Mouse (Mus musculus) CH12.LX (cell line): ENCODE data around the gene Fbln1. TPM values are rescaled to one million over a fixed set of nuclear protein-coding genes. Genes with fewer than 3 reads are reported as not detected.

ENCODE experiments used
- DNase-seq: peaks from one replicate; pipeline ENCODE4 v3.0.0-alpha.2; 2013; ENCODE audit errors: extremely low read depth
- H3K27ac ChIP-seq: 2 replicates; pipeline ENCODE4 v1.5.1; 2012; ENCODE audit warnings: low read depth, mild to moderate bottlenecking, control low read depth, moderate library complexity; ENCODE audit not compliant: insufficient read depth
- H3K27me3 ChIP-seq: replicated peaks from 2 replicates; pipeline ENCODE3; 2012; ENCODE audit warnings: inconsistent platforms
- H3K36me3 ChIP-seq, 2 experiments: replicated peaks in 1 of 2; 2 replicates each; pipeline versions ENCODE3 to v1.6.1; 2012; ENCODE audit warnings: inconsistent platforms in 1 of 2, low read length in 1 of 2, mild to moderate bottlenecking in 1 of 2, mixed read lengths in 1 of 2, moderate library complexity in 1 of 2; ENCODE audit not compliant: control insufficient read depth in 1 of 2, insufficient read depth in 1 of 2
- H3K4me1 ChIP-seq, 2 experiments: 2 replicates each; pipeline ENCODE4 v1.6.1; 2012; ENCODE audit warnings: inconsistent platforms in 1 of 2, moderate library complexity in 1 of 2; ENCODE audit not compliant: insufficient read depth in 2 of 2, control insufficient read depth in 1 of 2
- H3K4me2 ChIP-seq: 2 replicates; pipeline ENCODE4 v1.6.1; 2012; ENCODE audit warnings: low read depth, mild to moderate bottlenecking, control low read depth; ENCODE audit not compliant: poor library complexity, insufficient read depth, severe bottlenecking
- H3K4me3 ChIP-seq, 3 experiments: fragments of 150-350 bp in 1 of 3; sonication (generic) in 1 of 3; replicated peaks in 1 of 3; 2 replicates each; pipeline versions ENCODE3 to v1.5.1; 2011 to 2012; ENCODE audit warnings: low read depth in 2 of 3, low read length in 2 of 3, mild to moderate bottlenecking in 2 of 3, moderate library complexity in 2 of 3, control low read depth in 1 of 3, improper control_type of control experiment in 1 of 3, inconsistent platforms in 1 of 3, mixed read lengths in 1 of 3; ENCODE audit not compliant: poor library complexity in 1 of 3
- H3K79me2 ChIP-seq: replicated peaks from 2 replicates; pipeline ENCODE4 v1.6.1; 2012; ENCODE audit warnings: mild to moderate bottlenecking, moderate library complexity; ENCODE audit not compliant: control insufficient read depth, poor library complexity, insufficient read depth, severe bottlenecking; ENCODE audit errors: extremely low read depth
- H3K9ac ChIP-seq: 2 replicates; pipeline ENCODE4 v1.6.1; 2012; ENCODE audit warnings: low read depth, mild to moderate bottlenecking, control low read depth, moderate library complexity; ENCODE audit not compliant: insufficient read depth
- H3K9me3 ChIP-seq: replicated peaks from 2 replicates; pipeline ENCODE3; 2012; ENCODE audit warnings: low read length, inconsistent platforms, mixed read lengths
- BHLHE40 ChIP-seq: IDR thresholded peaks from 2 replicates; pipeline ENCODE4 v1.6.1; 2011; ENCODE audit warnings: mild to moderate bottlenecking, low read depth, low read length, improper control_type of control experiment
- CHD1 ChIP-seq: IDR thresholded peaks from 2 replicates; pipeline ENCODE4 v1.6.1; 2012; ENCODE audit warnings: low read depth, low read length, improper control_type of control experiment, inconsistent platforms
- CTCF ChIP-seq, 2 experiments: IDR thresholded peaks in 1 of 2; conservative IDR thresholded peaks in 1 of 2; 2 replicates each; pipeline ENCODE4 v1.5.1; 2011 to 2012; ENCODE audit warnings: low read depth in 2 of 2, low read length in 2 of 2, improper control_type of control experiment in 1 of 2, inconsistent platforms in 1 of 2, mild to moderate bottlenecking in 1 of 2, moderate library complexity in 1 of 2
- EP300 ChIP-seq: IDR thresholded peaks from 2 replicates; pipeline ENCODE4 v1.6.1; 2011; ENCODE audit warnings: low read length, improper control_type of control experiment
- ETS1 ChIP-seq: conservative IDR thresholded peaks from 2 replicates; pipeline ENCODE4 v1.6.1; 2012; ENCODE audit warnings: low read depth, mild to moderate bottlenecking, inconsistent platforms, low read length, improper control_type of control experiment, moderate library complexity
- GABPA ChIP-seq: IDR thresholded peaks from 2 replicates; pipeline ENCODE4 v1.6.1; 2012; ENCODE audit warnings: low read depth, low read length, improper control_type of control experiment, inconsistent platforms; ENCODE audit not compliant: insufficient replicate concordance
- HCFC1 ChIP-seq: IDR thresholded peaks from 2 replicates; pipeline ENCODE4 v1.6.1; 2012; ENCODE audit warnings: low read depth, mild to moderate bottlenecking, inconsistent platforms, low read length, improper control_type of control experiment
- IRF4 ChIP-seq: IDR thresholded peaks from 2 replicates; pipeline ENCODE4 v1.6.1; 2014; ENCODE audit warnings: low read depth, mild to moderate bottlenecking, inconsistent platforms, low read length, improper control_type of control experiment
- MAFK ChIP-seq: IDR thresholded peaks from 2 replicates; pipeline ENCODE4 v1.6.1; 2011; ENCODE audit warnings: low read length, improper control_type of control experiment; ENCODE audit not compliant: insufficient replicate concordance
- MAX ChIP-seq: IDR thresholded peaks from 2 replicates; pipeline ENCODE4 v1.6.1; 2011; ENCODE audit warnings: low read length, improper control_type of control experiment
- POLR2AphosphoS2 ChIP-seq: IDR thresholded peaks from 2 replicates; pipeline ENCODE4 v1.6.1; 2011; ENCODE audit warnings: low read depth, low read length, improper control_type of control experiment
- RAD21 ChIP-seq: IDR thresholded peaks from 2 replicates; pipeline ENCODE4 v1.6.1; 2011; ENCODE audit warnings: low read depth, mild to moderate bottlenecking, low read length, improper control_type of control experiment, moderate library complexity
- RCOR1 ChIP-seq: conservative IDR thresholded peaks from 2 replicates; pipeline ENCODE4 v1.6.1; 2012; ENCODE audit warnings: low read depth, mild to moderate bottlenecking, inconsistent platforms, low read length, improper control_type of control experiment
- TBP ChIP-seq: conservative IDR thresholded peaks from 2 replicates; pipeline ENCODE4 v1.6.1; 2011; ENCODE audit warnings: low read depth, low read length, improper control_type of control experiment
- USF1 ChIP-seq: IDR thresholded peaks from 2 replicates; pipeline ENCODE4 v1.6.1; 2014; ENCODE audit warnings: low read depth, mild to moderate bottlenecking, inconsistent platforms, low read length, improper control_type of control experiment
- USF2 ChIP-seq: conservative IDR thresholded peaks from 2 replicates; pipeline ENCODE4 v1.6.1; 2011; ENCODE audit warnings: low read depth, low read length, improper control_type of control experiment
- ZKSCAN1 ChIP-seq: IDR thresholded peaks from 2 replicates; pipeline ENCODE4 v1.6.1; 2012; ENCODE audit warnings: low read depth, inconsistent platforms, low read length, improper control_type of control experiment, borderline replicate concordance
- ZMIZ1 ChIP-seq: IDR thresholded peaks from 2 replicates; pipeline ENCODE4 v1.6.1; 2012; ENCODE audit warnings: low read depth, mild to moderate bottlenecking, inconsistent platforms, low read length, improper control_type of control experiment
- dilution Hi-C: fragments of 300-500 bp; cut with MboI; formaldehyde crosslinking; loops from 2 replicates; pipeline ENCODE4 v1.14.3; 2020; ENCODE audit warnings: low sequenced_read_pairs; ENCODE audit not compliant: extremely low pct_unique_long_range_greater_than_20kb, extremely low pct_ligation_motif_present
- in situ Hi-C: fragments of 300-500 bp; cut with MboI; formaldehyde crosslinking; loops from 3 replicates; pipeline ENCODE4 v1.14.3; 2019; ENCODE audit warnings: low sequenced_read_pairs, low pct_ligation_motif_present, low pct_unique_long_range_greater_than_20kb, mixed read lengths
- polyA plus RNA-seq: library from polyadenylated mRNA; unstranded; fragments of >175 nt; gene quantifications from 2 replicates; pipeline ENCODE4 v1.2.1, GENCODE M21; 2012; ENCODE audit warnings: low read depth; ENCODE audit not compliant: insufficient read length
- total RNA-seq, 2 experiments: library from RNA; depleted of rRNA; stranded (reverse); fragments of 300-350 nt in 1 of 2; fragments of >200 nt in 1 of 2; gene quantifications; 2 replicates each; pipeline ENCODE4 v1.2.3; 2012 to 2014

The Fbln1 gene
- total and polyA plus RNA-seq, 3 experiments, result 1.4 TPM; not detected in 2

DNA sequence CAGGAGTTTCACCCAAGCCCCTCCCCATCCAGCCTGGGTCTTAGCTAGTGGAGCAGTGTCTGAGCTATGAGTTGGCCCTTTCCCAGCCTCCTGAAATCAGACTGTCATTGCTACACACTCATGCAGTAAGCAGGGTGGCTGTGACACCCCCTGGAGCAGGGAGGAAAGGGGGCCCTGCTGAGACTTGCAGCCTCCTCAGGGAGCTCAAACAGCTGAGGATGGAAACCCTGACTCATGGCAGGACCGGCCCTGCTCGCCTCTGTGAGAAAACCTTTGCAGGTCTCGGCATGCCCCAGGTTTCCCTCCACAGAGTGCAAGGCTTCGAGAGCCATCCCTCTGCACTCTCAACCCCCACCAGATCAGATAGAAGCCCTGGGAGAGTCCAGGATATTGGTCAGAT is 27.9 kb downstream of the Fbln1 start (continued):
- TF ChIP-seq GABPA, result no peak
- TF ChIP-seq MAFK, result 0 out of 2 replicates have a peak, but pooled peaks have one; percentile 8
- TF ChIP-seq CTCF (conservative IDR thresholded peaks at IDR 0.05 in 1 of 2, IDR thresholded peaks at IDR 0.05 in 1 of 2; ENCODE audit: low read depth in 2 of 2, low read length in 2 of 2), result no peak
- TF ChIP-seq BHLHE40, result 0 out of 2 replicates have a peak, but pooled peaks have one; percentile 18
- TF ChIP-seq EP300, result peak; percentile 90
- no peak for TF ChIP-seq POLR2AphosphoS2

DNA sequence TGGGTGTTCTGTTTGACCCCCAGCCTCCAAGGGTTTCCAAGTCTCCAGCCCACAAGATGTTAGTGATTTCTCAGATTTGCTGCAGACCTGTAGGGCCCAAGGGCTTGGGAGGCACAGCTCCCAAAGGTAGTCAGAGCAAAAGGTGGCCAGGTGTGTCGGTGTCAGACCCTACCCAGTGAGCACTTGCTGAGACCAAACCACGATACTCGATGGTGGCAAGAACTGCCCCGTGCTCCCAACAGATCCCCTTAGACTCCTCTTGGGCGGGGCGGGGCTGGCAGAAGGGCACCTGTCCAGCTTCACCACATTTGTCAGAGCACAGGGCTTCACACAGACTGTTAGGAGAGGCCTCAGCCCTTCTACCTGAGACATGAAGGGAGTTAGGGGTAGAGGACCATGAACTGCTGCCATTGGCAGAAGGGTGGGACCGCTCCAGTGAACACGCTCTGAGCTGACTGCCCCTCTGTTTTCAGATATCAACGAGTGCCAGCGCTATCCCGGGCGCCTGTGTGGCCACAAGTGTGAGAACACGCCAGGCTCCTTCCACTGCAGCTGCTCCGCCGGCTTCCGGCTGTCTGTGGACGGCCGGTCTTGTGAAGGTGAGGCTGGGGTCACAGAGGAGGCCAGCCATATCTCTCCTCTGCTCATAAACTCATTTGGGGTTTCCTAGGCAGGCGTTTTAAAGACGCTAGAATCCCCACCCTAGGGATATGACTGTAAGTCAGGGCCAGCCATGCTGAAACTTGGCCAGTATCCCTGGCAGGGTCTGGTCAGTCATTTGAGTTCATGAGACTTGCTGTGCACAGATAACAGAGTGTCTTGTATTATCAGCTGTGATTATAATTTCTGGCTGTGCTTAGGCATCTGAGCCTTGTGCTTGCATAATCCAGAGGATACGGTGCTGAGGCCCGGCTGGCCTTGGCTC is 33.3 kb downstream of the Fbln1 start:
- Histone ChIP-seq H3K9me3 (no peaks in the 10 kb centered on the region), H3K36me3 (no peaks in the 10 kb centered on the region), H3K79me2 (no peaks in the 10 kb centered on the region), H3K4me3 (no peak overlapping the region), H3K4me1 (no peaks in the 10 kb centered on the region), H3K9ac (no peak overlapping the region), H3K4me2 (no peak overlapping the region), H3K27me3 (peaks cover 66% of the 10 kb centered on the region), H3K27ac (no peak overlapping the region)
- in situ Hi-C loops, result no loop called here
- no peak for TF ChIP-seq ZKSCAN1
- TF ChIP-seq EP300, result no peak
- no peak for TF ChIP-seq USF1
- no peak for TF ChIP-seq USF2
- no peak for TF ChIP-seq RAD21
- no peak for TF ChIP-seq GABPA
- TF ChIP-seq ETS1, result no peak
- TF ChIP-seq HCFC1, result no peak
- no peak for TF ChIP-seq TBP
- TF ChIP-seq CTCF (conservative IDR thresholded peaks at IDR 0.05 in 1 of 2, IDR thresholded peaks at IDR 0.05 in 1 of 2; ENCODE audit: low read depth in 2 of 2, low read length in 2 of 2), result no peak
- TF ChIP-seq IRF4, result no peak
- no peak for TF ChIP-seq ZMIZ1
- dilution Hi-C loops, result no loop called here
- DNase-seq, result no peak

DNA sequence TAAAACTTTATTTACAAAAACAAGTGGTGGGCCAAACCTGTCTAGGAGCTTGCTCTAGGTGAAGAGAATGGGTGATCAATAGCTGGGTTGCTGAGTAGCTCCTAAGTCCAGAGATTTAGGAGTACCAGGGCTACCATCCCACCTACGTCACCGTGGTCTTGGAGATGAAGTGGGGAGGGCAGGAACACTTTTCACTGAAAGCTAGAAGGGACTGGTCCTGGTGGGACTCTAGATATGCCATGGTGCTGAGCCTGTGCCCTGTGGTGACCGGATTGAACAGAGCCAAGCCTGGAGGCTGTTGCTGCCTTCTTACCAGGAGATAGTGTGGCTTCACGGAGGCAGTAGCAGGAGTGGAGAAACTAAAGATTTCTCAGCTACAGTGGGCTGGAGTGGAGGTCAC is 34.3 kb downstream of the Fbln1 start:
- Histone ChIP-seq H3K4me3 (no peak overlapping the region), H3K4me2 (no peak overlapping the region), H3K9ac (no peak overlapping the region), H3K27me3 (peaks cover 74% of the 10 kb centered on the region), H3K27ac (no peak overlapping the region), H3K4me1 (no peaks in the 10 kb centered on the region), H3K79me2 (no peaks in the 10 kb centered on the region), H3K36me3 (no peaks in the 10 kb centered on the region), H3K9me3 (no peaks in the 10 kb centered on the region)
- DNase-seq, result no peak
- in situ Hi-C loops, result no loop called here
- TF ChIP-seq TBP (no peak), RAD21 (no peak), USF1 (no peak), MAX (no peak), USF2 (no peak), CHD1 (no peak), RCOR1 (no peak)
- dilution Hi-C loops, result no loop called here
